Mouse (Mus musculus) heart, embryonic 13.5 days (tissue): ENCODE measurements around the gene Olfr963. TPM values are rescaled to one million over a fixed set of nuclear protein-coding genes. Genes with fewer than 3 reads are reported as not detected.

Source experiments
- ATAC-seq: fragments of 200-750 bp; cut with Nextera tagmentation; 2 replicates; pipeline ENCODE4 v1.8.0; 2017; ENCODE audit warnings: moderate TSS enrichment; ENCODE audit not compliant: insufficient number of reproducible peaks, low FRiP score, low TSS enrichment; ENCODE audit errors: extremely low read depth
- H3K27ac ChIP-seq: fragments of 300-500 bp; sonication (generic); replicated peaks from 2 replicates; pipeline ENCODE4 v1.5.1; 2015; ENCODE audit warnings: moderate library complexity, mild to moderate bottlenecking, inconsistent platforms
- H3K27me3 ChIP-seq: fragments of 300-500 bp; sonication (generic); replicated peaks from 2 replicates; pipeline ENCODE4 v1.6.1; 2015; ENCODE audit warnings: mild to moderate bottlenecking, inconsistent platforms
- H3K36me3 ChIP-seq: fragments of 300-500 bp; sonication (generic); 2 replicates; pipeline ENCODE4 v1.6.1; 2015; ENCODE audit warnings: mild to moderate bottlenecking, inconsistent platforms
- H3K4me1 ChIP-seq: fragments of 300-500 bp; sonication (generic); 2 replicates; pipeline ENCODE4 v1.6.1; 2015; ENCODE audit warnings: inconsistent platforms
- H3K4me2 ChIP-seq: fragments of 300-500 bp; sonication (generic); 2 replicates; pipeline ENCODE4 v1.6.1; 2015; ENCODE audit warnings: inconsistent platforms, mild to moderate bottlenecking, moderate library complexity
- H3K4me3 ChIP-seq: fragments of 300-500 bp; sonication (generic); 2 replicates; pipeline ENCODE4 v1.5.1; 2015; ENCODE audit warnings: moderate library complexity, mild to moderate bottlenecking, inconsistent platforms
- H3K9ac ChIP-seq: fragments of 300-500 bp; sonication (generic); 2 replicates; pipeline ENCODE4 v1.6.1; 2015; ENCODE audit warnings: inconsistent platforms, mild to moderate bottlenecking, moderate library complexity
- H3K9me3 ChIP-seq: fragments of 300-500 bp; sonication (generic); 2 replicates; pipeline ENCODE4 v1.6.1; 2016; ENCODE audit warnings: inconsistent platforms
- WGBS: fragments of 180-500 bp; shearing (Covaris S2); methylation state at CpG from one replicate; pipeline ENCODE4 v1.1.7; 2015; ENCODE audit warnings: mixed read lengths; 5-methylcytosine and 5-hydroxymethylcytosine counted together
- polyA plus RNA-seq: library from polyadenylated mRNA; unstranded; fragments of >200 nt; fragmentation: Nextera tagmentation; extraction: Ambion mirVana; gene quantifications from 2 replicates; pipeline ENCODE4 v1.2.1, GENCODE M21; 2015

The Olfr963 gene
- not detected in 2 replicates for polyA plus RNA-seq

GRCm38 (mm10) chr9:39666905-39667304, at the start of gene Olfr963:
Gene Olfr963 (plus strand): TSS chr9:39667205.
- H3K4me1 ChIP-seq = no peaks in the 10 kb centered on the region
- H3K9ac ChIP-seq = no peak within 1 kb of the TSS
- H3K36me3 ChIP-seq = no peaks in the 10 kb centered on the region
- WGBS = 79% methylated on average over 1 of the region's 1 CpGs
- peaks cover under 1% of the 10 kb centered on the region; the same call in 1 of the 2 replicates for H3K9me3 ChIP-seq
- no peak within 1 kb of the TSS for H3K27ac ChIP-seq
- no peak for ATAC-seq
- no peak within 1 kb of the TSS for H3K4me3 ChIP-seq
- H3K27me3 ChIP-seq = no peaks in the 10 kb centered on the region
- no peak within 1 kb of the TSS for H3K4me2 ChIP-seq

GRCm38 (mm10) chr9:39621073-39621472, 45.9 kb upstream of the Olfr963 start, which contains the start of gene Olfr960:
Gene Olfr960 (plus strand): TSS chr9:39621373.
- H3K4me2 ChIP-seq = no peak within 1 kb of the TSS
- H3K27ac ChIP-seq = no peak within 1 kb of the TSS
- no peaks in the 10 kb centered on the region for H3K27me3 ChIP-seq
- no peak within 1 kb of the TSS for H3K9ac ChIP-seq
- H3K4me1 ChIP-seq = no peaks in the 10 kb centered on the region
- H3K9me3 ChIP-seq = no peaks in the 10 kb centered on the region
- 63% methylated on average over 1 of the region's 1 CpGs for WGBS
- ATAC-seq = no peak
- no peak within 1 kb of the TSS for H3K4me3 ChIP-seq
- H3K36me3 ChIP-seq = no peaks in the 10 kb centered on the region

- H3K4me2 ChIP-seq = no peak overlapping the region
- no peaks in the 10 kb centered on the region for H3K36me3 ChIP-seq
- no peaks in the 10 kb centered on the region for H3K9me3 ChIP-seq
- no peak overlapping the region for H3K27ac ChIP-seq
- no peak for ATAC-seq
- H3K4me1 ChIP-seq = no peaks in the 10 kb centered on the region
- no peaks in the 10 kb centered on the region for H3K27me3 ChIP-seq
- H3K4me3 ChIP-seq = no peak overlapping the region
- 76% methylated on average over 3 of the region's 3 CpGs for WGBS
- H3K9ac ChIP-seq = no peak overlapping the region
Observed at GRCm38 (mm10) chr9:39623783-39624182, 43.2 kb upstream of the Olfr963 start.

- WGBS = 51% methylated on average over 2 of the region's 2 CpGs
- Histone ChIP-seq H3K4me1 (no peaks in the 10 kb centered on the region), H3K4me2 (no peak overlapping the region), H3K27me3 (no peaks in the 10 kb centered on the region), H3K27ac (no peak overlapping the region), H3K9me3 (no peaks in the 10 kb centered on the region), H3K4me3 (no peak overlapping the region), H3K36me3 (no peaks in the 10 kb centered on the region), H3K9ac (no peak overlapping the region)
- ATAC-seq = no peak
Observed at GRCm38 (mm10) chr9:39624711-39625110, 42.3 kb upstream of the Olfr963 start.

- Histone ChIP-seq H3K9me3 (no peaks in the 10 kb centered on the region), H3K4me3 (no peak overlapping the region), H3K27ac (no peak overlapping the region), H3K4me1 (no peaks in the 10 kb centered on the region), H3K27me3 (no peaks in the 10 kb centered on the region), H3K36me3 (no peaks in the 10 kb centered on the region), H3K9ac (no peak overlapping the region), H3K4me2 (no peak overlapping the region)
- ATAC-seq = no peak
- 74% methylated on average over 2 of the region's 2 CpGs for WGBS
Observed at GRCm38 (mm10) chr9:39629069-39629468, 37.9 kb upstream of the Olfr963 start.

- 29% methylated on average over 4 of the region's 4 CpGs for WGBS
- Histone ChIP-seq H3K27ac (no peak overlapping the region), H3K9me3 (no peaks in the 10 kb centered on the region), H3K4me2 (no peak overlapping the region), H3K36me3 (no peaks in the 10 kb centered on the region), H3K4me1 (no peaks in the 10 kb centered on the region), H3K27me3 (no peaks in the 10 kb centered on the region), H3K4me3 (no peak overlapping the region), H3K9ac (no peak overlapping the region)
- no peak for ATAC-seq
Observed at GRCm38 (mm10) chr9:39633913-39634594, 33.0 kb upstream of the Olfr963 start.

GRCm38 (mm10) chr9:39644785-39645184, 22.2 kb upstream of the Olfr963 start, which contains the start of gene Olfr961:
Gene Olfr961 (plus strand): TSS chr9:39645085.
- no peak for ATAC-seq
- H3K36me3 ChIP-seq = no peaks in the 10 kb centered on the region
- H3K4me1 ChIP-seq = no peaks in the 10 kb centered on the region
- no peaks in the 10 kb centered on the region for H3K27me3 ChIP-seq
- no peak within 1 kb of the TSS for H3K4me2 ChIP-seq
- H3K9me3 ChIP-seq = no peaks in the 10 kb centered on the region
- no peak within 1 kb of the TSS for H3K4me3 ChIP-seq
- no peak within 1 kb of the TSS for H3K9ac ChIP-seq
- no peak within 1 kb of the TSS for H3K27ac ChIP-seq

GRCm38 (mm10) chr9:39647382-39647781, 19.6 kb upstream of the Olfr963 start:
- no peak for ATAC-seq
- Histone ChIP-seq H3K27ac (no peak overlapping the region), H3K27me3 (no peaks in the 10 kb centered on the region), H3K4me1 (no peaks in the 10 kb centered on the region), H3K9ac (no peak overlapping the region), H3K4me3 (no peak overlapping the region), H3K4me2 (no peak overlapping the region), H3K36me3 (no peaks in the 10 kb centered on the region), H3K9me3 (no peaks in the 10 kb centered on the region)
- 72% methylated on average over 4 of the region's 4 CpGs for WGBS

- Histone ChIP-seq H3K36me3 (no peaks in the 10 kb centered on the region), H3K27me3 (no peaks in the 10 kb centered on the region), H3K4me1 (no peaks in the 10 kb centered on the region), H3K4me3 (no peak overlapping the region), H3K9me3 (no peaks in the 10 kb centered on the region), H3K4me2 (no peak overlapping the region), H3K27ac (no peak overlapping the region), H3K9ac (no peak overlapping the region)
- WGBS = 59% methylated on average over 6 of the region's 6 CpGs
- ATAC-seq = no peak
Observed at GRCm38 (mm10) chr9:39654756-39655396, 12.1 kb upstream of the Olfr963 start.

- Histone ChIP-seq H3K4me1 (no peaks in the 10 kb centered on the region), H3K4me2 (no peak overlapping the region), H3K27ac (no peak overlapping the region), H3K9me3 (no peaks in the 10 kb centered on the region; the same call in 1 of the 2 replicates), H3K36me3 (no peaks in the 10 kb centered on the region), H3K4me3 (no peak overlapping the region), H3K9ac (no peak overlapping the region), H3K27me3 (no peaks in the 10 kb centered on the region)
- WGBS = 56% methylated on average over 2 of the region's 2 CpGs
- ATAC-seq = no peak
Observed at GRCm38 (mm10) chr9:39669723-39670122, 2.7 kb downstream of the Olfr963 start.

- H3K9me3 ChIP-seq = no peaks in the 10 kb centered on the region
- ATAC-seq = no peak
- no peak overlapping the region for H3K27ac ChIP-seq
- 70% methylated on average over 2 of the region's 2 CpGs for WGBS
- H3K4me2 ChIP-seq = no peak overlapping the region
- no peaks in the 10 kb centered on the region for H3K36me3 ChIP-seq
- H3K4me3 ChIP-seq = no peak overlapping the region
- no peak overlapping the region for H3K9ac ChIP-seq
- no peaks in the 10 kb centered on the region for H3K27me3 ChIP-seq
- no peaks in the 10 kb centered on the region for H3K4me1 ChIP-seq
Observed at GRCm38 (mm10) chr9:39674820-39675219, 7.8 kb downstream of the Olfr963 start.

- Histone ChIP-seq H3K4me1 (no peaks in the 10 kb centered on the region), H3K9ac (no peak overlapping the region), H3K4me2 (no peak overlapping the region), H3K4me3 (no peak overlapping the region), H3K27me3 (no peaks in the 10 kb centered on the region), H3K27ac (no peak overlapping the region), H3K36me3 (no peaks in the 10 kb centered on the region), H3K9me3 (no peaks in the 10 kb centered on the region)
- WGBS = 78% methylated on average over 2 of the region's 2 CpGs
- no peak for ATAC-seq
Observed at GRCm38 (mm10) chr9:39678557-39678956, 11.6 kb downstream of the Olfr963 start.
